Mouse (Mus musculus) myocyte (in vitro differentiated cells): ENCODE measurements around the gene Gucy2e.

Experiments used
- CEBPB ChIP-seq: IDR thresholded peaks from 2 replicates; pipeline ENCODE4 v1.6.1; 2011; ENCODE audit warnings: mild to moderate bottlenecking, moderate library complexity; ENCODE audit not compliant: poor library complexity, insufficient read depth, severe bottlenecking
- E2F4 ChIP-seq: IDR thresholded peaks from one replicate; pipeline ENCODE4 v1.6.1; 2011; ENCODE audit warnings: mild to moderate bottlenecking, control low read depth, moderate library complexity; ENCODE audit not compliant: insufficient read depth
- MAX ChIP-seq: IDR thresholded peaks from one replicate; pipeline ENCODE4 v1.6.1; 2011; ENCODE audit warnings: low read depth, mild to moderate bottlenecking, control low read depth
- MYOD1 ChIP-seq, 3 experiments: IDR thresholded peaks; one replicate each; pipeline ENCODE4 v1.6.1; 2011; ENCODE audit warnings: control low read depth in 2 of 3, low read depth in 2 of 3, mild to moderate bottlenecking in 2 of 3, moderate library complexity in 1 of 3; ENCODE audit not compliant: insufficient read length in 2 of 3, control insufficient read depth in 1 of 3
- MYOG ChIP-seq, 3 experiments: IDR thresholded peaks; one replicate each; pipeline ENCODE4 v1.6.1; 2011; ENCODE audit warnings: control low read depth in 2 of 3, low read depth in 2 of 3, mild to moderate bottlenecking in 2 of 3; ENCODE audit not compliant: insufficient read length in 2 of 3, control insufficient read depth in 1 of 3, insufficient read depth in 1 of 3
- POLR2A ChIP-seq: IDR thresholded peaks from one replicate; pipeline ENCODE4 v1.6.1; 2011; ENCODE audit warnings: low read depth, mild to moderate bottlenecking, control low read depth, moderate library complexity; ENCODE audit not compliant: insufficient read length
- POLR2AphosphoS2 ChIP-seq: IDR thresholded peaks from one replicate; pipeline ENCODE4 v1.6.1; 2011; ENCODE audit warnings: low read depth, control low read depth; ENCODE audit not compliant: insufficient read length
- REST ChIP-seq: IDR thresholded peaks from one replicate; pipeline ENCODE4 v1.6.1; 2011; ENCODE audit warnings: mild to moderate bottlenecking, control low read depth, moderate library complexity; ENCODE audit not compliant: insufficient read depth, insufficient read length
- SRF ChIP-seq: IDR thresholded peaks from one replicate; pipeline ENCODE4 v1.6.1; 2011; ENCODE audit warnings: low read depth; ENCODE audit not compliant: control insufficient read depth, insufficient read length
- TCF12 ChIP-seq: IDR thresholded peaks from one replicate; pipeline ENCODE4 v1.6.1; 2011; ENCODE audit warnings: mild to moderate bottlenecking, control low read depth; ENCODE audit not compliant: poor library complexity, insufficient read depth, severe bottlenecking
- TCF3 ChIP-seq: IDR thresholded peaks from one replicate; pipeline ENCODE4 v1.6.1; 2011; ENCODE audit warnings: low read depth, control low read depth; ENCODE audit not compliant: insufficient read length
- USF1 ChIP-seq: IDR thresholded peaks from one replicate; pipeline ENCODE4 v1.6.1; 2011; ENCODE audit warnings: low read depth, mild to moderate bottlenecking, control low read depth, moderate library complexity

DNA sequence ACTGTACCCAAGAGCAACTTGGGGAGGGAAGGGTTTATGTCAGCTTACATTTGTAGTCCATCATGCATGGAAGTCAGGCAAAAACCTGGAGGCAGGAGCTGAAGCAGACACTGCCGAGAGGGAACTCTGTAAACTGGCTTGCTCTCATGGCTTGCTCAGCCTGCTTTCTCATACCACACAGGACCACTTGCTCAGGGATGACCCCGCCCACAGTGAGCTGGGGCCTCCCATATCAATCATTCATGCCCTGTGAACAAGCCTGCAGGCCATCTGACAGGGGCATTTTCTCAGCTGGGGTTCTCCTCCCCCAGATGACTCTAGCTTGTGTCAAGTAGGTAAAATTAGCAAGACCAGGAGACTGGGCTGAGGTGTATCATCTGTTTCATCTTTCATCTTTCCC lies 27.4 kb upstream of the Gucy2e start:
- TF ChIP-seq MYOG (IDR thresholded peaks at IDR 0.05; ENCODE audit: control insufficient read depth in 1 of 3, insufficient read depth in 1 of 3, insufficient read length in 2 of 3, low read depth in 2 of 3) (no peak), POLR2A (no peak), MYOD1 (IDR thresholded peaks at IDR 0.05; ENCODE audit: control insufficient read depth in 1 of 3, insufficient read length in 2 of 3, low read depth in 2 of 3) (no peak), MAX (no peak), TCF12 (no peak), SRF (no peak), TCF3 (no peak), USF1 (no peak), POLR2AphosphoS2 (no peak), CEBPB (no peak), REST (no peak), E2F4 (no peak)
